Mouse (Mus musculus): ENCODE results near the gene Rnf24.
"Not testable (repeated sequence)": the region's sequence is repeated elsewhere in the genome, so short reads cannot be mapped to it uniquely, and the experiment has no call there.

The Rnf24 gene

DNA sequence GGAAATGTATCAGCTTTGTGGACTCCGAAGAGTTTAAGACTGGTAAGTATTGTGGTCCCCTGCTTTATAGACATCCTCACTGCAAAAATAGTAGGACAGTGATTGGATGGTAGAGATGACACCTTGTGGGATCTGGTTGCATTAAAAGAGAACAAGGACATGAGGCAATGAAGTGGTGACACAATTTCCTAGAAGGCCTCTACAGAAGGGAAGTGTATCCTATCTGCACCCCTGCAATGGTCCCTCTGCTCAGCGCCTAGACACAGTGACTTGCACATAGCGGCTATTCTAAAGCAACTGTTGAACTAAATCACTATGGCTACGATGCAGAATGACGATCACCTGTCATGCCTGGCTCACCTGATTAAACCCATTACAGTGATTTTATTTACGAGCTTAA is 15.1 kb downstream of the Rnf24 start:
- no peak for DNase-seq (ENCODE audit: low spot score in 2 of 2)

DNA sequence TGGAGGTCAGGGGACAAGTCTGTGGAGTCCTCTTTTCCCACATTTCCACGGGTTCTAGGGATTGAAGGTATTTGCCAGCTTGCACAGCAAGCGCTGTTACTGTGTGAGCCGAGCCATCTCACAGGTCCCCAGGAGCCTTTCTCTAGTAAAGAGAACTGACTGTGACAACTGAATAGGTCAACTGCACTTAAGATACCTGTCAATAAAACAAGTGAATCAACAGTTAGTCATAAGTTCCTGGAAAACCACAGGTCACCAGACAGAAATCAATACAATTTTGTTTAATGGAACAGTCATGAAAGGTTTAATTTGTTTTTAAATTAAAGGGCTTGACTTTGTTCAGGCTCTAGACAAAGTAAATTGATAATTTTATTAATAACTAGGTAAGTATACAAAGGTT is 22.1 kb downstream of the Rnf24 start:
- no peak for DNase-seq (ENCODE audit: low spot score in 2 of 2)

- no peak for DNase-seq (ENCODE audit: low spot score in 2 of 2)
These were observed 23.7 kb downstream of the Rnf24 start for GRCm38 (mm10) chr2:131328981-131329380.

DNA sequence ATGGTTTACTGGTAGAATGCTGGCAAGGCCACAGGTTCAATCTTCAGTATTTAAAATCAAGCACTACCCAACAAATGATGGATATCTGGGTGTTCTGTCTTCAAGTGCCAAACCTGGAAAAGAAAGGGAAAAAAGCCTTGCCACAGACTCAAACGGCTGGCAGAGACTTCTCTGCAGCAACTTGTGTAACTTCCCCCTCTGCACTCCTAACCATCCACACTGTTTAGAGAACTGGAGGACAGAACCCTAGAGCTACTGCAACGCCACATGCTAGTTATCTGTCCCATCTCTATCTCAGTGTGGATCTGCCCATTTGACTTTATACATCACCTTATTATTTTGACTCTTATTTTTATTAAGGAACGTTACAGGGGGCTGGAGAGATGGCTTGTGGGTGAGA is 26.6 kb downstream of the Rnf24 start:
- no peak for DNase-seq (ENCODE audit: low spot score in 2 of 2)

- no peak for DNase-seq (ENCODE audit: low spot score in 2 of 2)
These were observed 29.0 kb downstream of the Rnf24 start for GRCm38 (mm10) chr2:131323675-131324074.

DNA sequence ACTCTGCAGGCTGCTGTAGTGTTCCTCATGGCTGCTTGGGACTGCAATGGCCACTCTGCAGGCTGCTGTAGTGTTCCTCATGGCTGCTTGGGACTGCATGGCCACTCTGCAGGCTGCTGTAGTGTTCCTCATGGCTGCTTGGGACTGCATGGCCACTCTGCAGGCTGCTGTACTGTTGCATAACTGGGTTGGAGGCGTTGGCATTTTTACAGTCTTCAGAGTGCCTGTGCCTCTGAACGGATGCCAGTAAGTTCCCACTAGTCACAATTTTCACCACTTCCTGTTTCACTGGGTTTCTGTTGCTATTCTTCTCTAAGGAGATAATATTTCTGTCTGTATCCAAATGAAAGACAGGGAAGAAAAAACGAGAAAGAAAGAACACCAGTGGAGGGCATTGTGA is 31.5 kb downstream of the Rnf24 start:
- not testable (repeated sequence) for DNase-seq (ENCODE audit: low spot score in 2 of 2)

- no peak for DNase-seq (ENCODE audit: low spot score in 2 of 2)
These were observed 33.3 kb downstream of the Rnf24 start for GRCm38 (mm10) chr2:131319401-131319800.

- DNase-seq (ENCODE audit: low spot score in 2 of 2) = no peak
These were observed 36.5 kb downstream of the Rnf24 start for GRCm38 (mm10) chr2:131316167-131316566.

GRCm38 (mm10) chr2:131309296-131309695 is 43.4 kb downstream of the Rnf24 start:
- no peak for DNase-seq (ENCODE audit: low spot score in 2 of 2)

DNA sequence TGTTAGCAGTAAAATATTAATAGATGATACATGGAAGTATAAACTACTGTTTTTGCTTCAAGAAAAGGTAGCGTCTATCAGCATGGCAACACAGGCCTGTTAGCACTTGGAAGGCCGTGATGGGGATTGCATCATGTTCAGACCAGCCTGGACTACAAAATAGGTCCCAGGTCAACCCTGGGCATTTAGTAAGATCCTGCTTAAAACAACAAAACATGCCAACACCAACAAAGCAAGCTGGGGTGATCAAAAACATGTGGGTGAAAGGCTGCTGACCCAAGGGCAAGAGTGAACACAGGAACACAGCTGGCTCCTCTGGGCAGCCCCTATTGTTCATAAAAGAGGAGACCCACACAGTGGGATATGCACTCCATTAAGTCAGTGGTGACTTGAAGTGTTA is 44.9 kb downstream of the Rnf24 start:
- DNase-seq (ENCODE audit: low spot score in 2 of 2) = no peak

- no peak for DNase-seq (ENCODE audit: low spot score in 2 of 2)
These were observed 45.3 kb downstream of the Rnf24 start for GRCm38 (mm10) chr2:131307391-131307790.

DNA sequence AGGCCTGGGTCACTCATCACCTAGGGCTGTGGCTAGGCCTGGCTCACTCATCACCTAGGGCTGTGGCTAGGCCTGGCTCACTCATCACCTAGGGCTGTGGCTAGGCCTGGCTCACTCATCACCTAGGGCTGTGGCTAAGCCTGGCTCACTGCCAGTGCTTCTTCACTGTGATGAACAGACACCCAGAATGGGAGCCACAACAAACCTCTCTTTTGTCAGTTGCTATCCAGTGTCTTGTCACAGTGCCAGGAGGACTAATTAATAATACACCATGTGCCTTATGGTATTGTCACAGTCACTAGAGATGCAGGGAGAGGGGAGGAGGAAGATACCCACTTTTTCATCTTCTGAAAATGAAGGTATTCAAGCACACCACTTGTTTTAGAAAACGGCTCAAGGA is 47.5 kb downstream of the Rnf24 start:
- DNase-seq (ENCODE audit: low spot score in 2 of 2) = not testable (repeated sequence)

DNA sequence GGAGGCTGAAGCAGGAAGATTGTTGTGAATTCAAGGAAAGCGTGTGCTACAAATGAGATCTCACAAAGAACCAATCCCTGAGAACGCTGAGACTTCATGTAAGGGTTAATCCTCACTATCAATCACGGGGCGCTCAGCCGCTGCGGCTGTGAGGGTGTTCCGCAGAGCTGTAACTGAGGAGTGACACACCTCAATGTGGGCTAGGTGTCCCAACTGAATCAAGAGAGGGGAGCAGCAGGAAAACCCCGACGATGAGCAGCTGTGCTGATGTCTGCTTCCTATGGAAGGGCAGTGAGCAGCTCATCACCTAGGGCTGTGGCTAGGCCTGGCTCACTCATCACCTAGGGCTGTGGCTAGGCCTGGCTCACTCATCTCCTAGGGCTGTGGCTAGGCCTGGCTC is 48.2 kb downstream of the Rnf24 start:
- no peak for DNase-seq (ENCODE audit: low spot score in 2 of 2)

- no peak for DNase-seq (ENCODE audit: low spot score in 2 of 2)
These were observed 51.1 kb downstream of the Rnf24 start for GRCm38 (mm10) chr2:131301635-131302034.

- DNase-seq (ENCODE audit: low spot score in 2 of 2) = no peak
These were observed 52.2 kb downstream of the Rnf24 start for GRCm38 (mm10) chr2:131300485-131300884.

DNA sequence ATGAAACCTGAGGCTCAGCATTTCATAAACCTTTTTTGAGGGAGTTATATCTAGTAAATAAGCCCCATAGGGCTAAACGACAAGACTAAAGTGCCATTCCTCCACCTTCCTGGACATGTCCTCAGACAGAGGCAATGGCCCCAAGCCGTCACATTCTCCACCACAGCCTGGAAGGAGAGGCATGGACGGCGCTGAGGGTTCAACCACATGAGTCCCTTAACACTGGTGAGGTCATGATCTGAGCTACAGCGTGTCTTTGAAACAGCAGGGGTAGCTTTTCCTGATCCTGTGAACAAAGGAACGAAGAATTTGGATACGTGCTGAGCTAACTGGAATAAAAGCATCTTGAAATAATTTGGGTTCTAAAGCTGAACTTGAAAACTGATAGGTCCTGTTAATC is 54.0 kb downstream of the Rnf24 start:
- DNase-seq (ENCODE audit: low spot score in 2 of 2) = not testable (repeated sequence)

GRCm38 (mm10) chr2:131296746-131297261 is 55.9 kb downstream of the Rnf24 start:
- no peak for DNase-seq (ENCODE audit: low spot score in 2 of 2)

- no peak for DNase-seq (ENCODE audit: low spot score in 2 of 2)
These were observed 62.0 kb downstream of the Rnf24 start for GRCm38 (mm10) chr2:131290669-131291068.

GRCm38 (mm10) chr2:131286276-131286675 is 66.4 kb downstream of the Rnf24 start:
- no peak for DNase-seq (ENCODE audit: low spot score in 2 of 2)

GRCm38 (mm10) chr2:131281596-131281995 is 71.1 kb downstream of the Rnf24 start:
- DNase-seq (ENCODE audit: low spot score in 2 of 2) = no peak

GRCm38 (mm10) chr2:131276722-131277121 is 76.0 kb downstream of the Rnf24 start:
- DNase-seq (ENCODE audit: low spot score in 2 of 2) = no peak

GRCm38 (mm10) chr2:131275493-131275892 is 77.2 kb downstream of the Rnf24 start:
- no peak for DNase-seq (ENCODE audit: low spot score in 2 of 2)

- no peak for DNase-seq (ENCODE audit: low spot score in 2 of 2)
These were observed 87.6 kb downstream of the Rnf24 start for GRCm38 (mm10) chr2:131265056-131265455.

DNA sequence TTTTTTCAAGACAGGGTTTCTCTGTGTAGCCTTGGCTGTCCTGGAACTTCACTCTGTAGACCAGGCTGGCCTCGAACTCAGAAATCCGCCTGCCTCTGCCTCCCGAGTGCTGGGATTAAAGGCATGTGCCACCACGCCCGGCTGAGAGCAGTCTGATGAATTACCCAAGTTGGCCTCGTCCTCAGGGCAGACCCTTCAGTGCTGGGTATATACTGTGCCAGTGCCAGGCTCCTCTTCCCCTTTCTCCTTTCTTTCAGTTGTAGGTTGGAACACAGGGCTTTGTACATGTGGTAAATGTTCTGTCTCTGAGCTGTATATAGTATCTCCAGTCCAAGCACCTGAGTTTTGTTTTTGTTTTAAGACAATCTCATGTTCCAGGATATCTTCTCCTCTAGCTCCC is 88.7 kb downstream of the Rnf24 start:
- no peak for DNase-seq (ENCODE audit: low spot score in 2 of 2)

All from spleen, postnatal 14 days (tissue).